8 mouse cellular contexts compared by ENCODE assay signal in the genomic region with DNA sequence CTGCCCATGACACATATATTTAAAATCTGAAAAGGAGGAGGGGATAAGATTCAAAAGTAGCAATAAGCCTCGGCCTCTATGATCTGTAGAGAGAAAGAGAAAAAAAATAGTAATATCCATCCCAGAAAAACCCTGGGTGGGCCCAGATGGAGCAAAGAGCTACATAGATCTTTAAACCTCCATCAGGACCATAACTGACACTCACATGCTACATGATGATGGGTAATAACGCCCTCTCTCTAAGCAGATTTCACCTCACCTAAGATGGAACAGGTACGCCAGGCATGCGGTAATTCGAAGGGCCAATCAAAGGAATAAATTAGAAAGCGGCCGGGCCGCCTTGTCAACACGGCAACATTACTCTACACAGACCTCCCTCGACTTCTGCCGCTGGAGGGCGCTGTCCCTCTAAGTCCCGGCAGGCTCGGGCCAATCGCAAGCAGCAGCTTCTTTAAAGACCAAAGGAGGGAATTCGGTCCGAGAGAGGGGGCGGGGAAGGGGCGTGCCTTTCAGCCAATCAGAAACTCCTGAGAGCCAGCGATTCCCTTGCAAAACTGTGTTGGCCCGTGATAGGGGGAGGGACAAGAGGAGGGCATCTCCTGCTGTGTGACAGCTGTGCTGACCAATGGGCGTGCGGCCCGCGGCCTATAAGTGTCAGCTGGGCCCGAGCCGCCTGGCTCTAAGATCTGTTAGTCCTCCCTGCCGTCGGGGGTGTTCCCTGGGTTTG. TPM values are rescaled to one million over a fixed set of nuclear protein-coding genes. Genes with fewer than 3 reads are reported as not detected.
A peak's percentile ranks its signal among the peaks of the same experiment; 100 is the strongest.
DNase-seq lines count a peak whose midpoint lies in the region; ATAC-seq and TF ChIP-seq lines count a peak whose summit lies in the region.

Gene Tent5b (plus strand): TSS at position 675 of the 727 bp plus-strand sequence.

- peak; percentile 100 for DNase-seq in ES-CJ7 (ENCODE audit: low read depth, low spot score)
- peak; percentile 95 for DNase-seq in cerebellum, adult 11 months
- peak; percentile 98 for DNase-seq in forebrain, embryonic 14.5 days (ENCODE audit: low spot score)
- DNase-seq in heart, postnatal 25 days (ENCODE audit: low spot score) = peak; percentile 97
- peak; percentile 91 to 96 for DNase-seq in layer of hippocampus, adult 18-20 months (ENCODE audit: low spot score in 2 of 2)
- DNase-seq in lung, adult 2 months = peak; percentile 98
- peak; percentile 93 for DNase-seq in thymus, adult 2 months

- no peak within 1 kb of the TSS for H3K9ac ChIP-seq in forebrain, embryonic 14.5 days (ENCODE audit: low read length)

- peak within 1 kb of the TSS; percentile 34 for H3K4me3 ChIP-seq in forebrain, embryonic 14.5 days (ENCODE audit: low read depth, low read length)
- H3K4me3 ChIP-seq in lung, adult 2 months (replicated peaks; ENCODE audit: extremely low read depth, low read depth, low read length) = peak within 1 kb of the TSS; percentile 48
- peak within 1 kb of the TSS; percentile 38 for H3K4me3 ChIP-seq in olfactory bulb, adult 2 months (ENCODE audit: insufficient read depth, low read depth, low read length)
- H3K4me3 ChIP-seq in thymus, adult 2 months (ENCODE audit: control insufficient read depth, insufficient read depth, low read length) = peak within 1 kb of the TSS; percentile 35

- H3K9me3 ChIP-seq in forebrain, embryonic 14.5 days (replicated peaks; ENCODE audit: control insufficient read depth, low read length) = no peaks in the 10 kb centered on the region

- 2% methylated on average over 29 of the region's 29 CpGs for WGBS in forebrain, embryonic 14.5 days
- 4% methylated on average over 29 of the region's 29 CpGs for WGBS in lung, adult 2 months
- 6% methylated on average over 29 of the region's 29 CpGs for WGBS in olfactory bulb, adult 2 months
- 8% methylated on average over 29 of the region's 29 CpGs for WGBS in thymus, adult 2 months

- peak; percentile 71; the same call in 1 of the 2 replicates for TF ChIP-seq POLR2A in lung, adult 2 months (IDR thresholded peaks at IDR 0.05; ENCODE audit: borderline replicate concordance, extremely low read depth, low read depth, low read length)
- TF ChIP-seq POLR2A in olfactory bulb, adult 2 months (IDR thresholded peaks at IDR 0.05; ENCODE audit: insufficient read depth, low read depth, low read length) = no peak
- no peak for TF ChIP-seq POLR2A in thymus, adult 2 months (IDR thresholded peaks at IDR 0.05; ENCODE audit: control insufficient read depth, extremely low read depth, insufficient read depth, low read length, poor library complexity)

- peak; percentile 68 for TF ChIP-seq CTCF in lung, adult 2 months (IDR thresholded peaks at IDR 0.05; ENCODE audit: insufficient read depth, low read length)
- peak; percentile 78 for TF ChIP-seq CTCF in olfactory bulb, adult 2 months (IDR thresholded peaks at IDR 0.05; ENCODE audit: insufficient read depth, low read depth, low read length)
- TF ChIP-seq CTCF in thymus, adult 2 months (IDR thresholded peaks at IDR 0.05; ENCODE audit: borderline replicate concordance, control insufficient read depth, extremely low read depth, insufficient read depth, low read length, poor library complexity) = peak; percentile 89; the same call in 1 of the 2 replicates

- peaks cover 6% of the 10 kb centered on the region for H3K4me1 ChIP-seq in forebrain, embryonic 14.5 days (ENCODE audit: control insufficient read depth, insufficient read depth, low read length)
- H3K4me1 ChIP-seq in lung, adult 2 months (ENCODE audit: control insufficient read depth, insufficient read depth, low read length) = peaks cover 7% of the 10 kb centered on the region
- peaks cover 15% of the 10 kb centered on the region for H3K4me1 ChIP-seq in olfactory bulb, adult 2 months (ENCODE audit: control insufficient read depth, insufficient read depth, low read length)
- H3K4me1 ChIP-seq in thymus, adult 2 months (replicated peaks; ENCODE audit: control insufficient read depth, insufficient read depth, low read length) = peaks cover 11% of the 10 kb centered on the region

- H3K4me2 ChIP-seq in forebrain, embryonic 14.5 days (ENCODE audit: low read length) = peak within 1 kb of the TSS; percentile 48

- peaks cover 29% of the 10 kb centered on the region for H3K27me3 ChIP-seq in forebrain, embryonic 14.5 days (replicated peaks; ENCODE audit: control insufficient read depth, insufficient read depth, low read length)
- H3K27me3 ChIP-seq in thymus, adult 2 months (ENCODE audit: control insufficient read depth, insufficient read depth, low read length) = peaks cover 13% of the 10 kb centered on the region; the same call in 1 of the 2 replicates

- peak; percentile 98 for ATAC-seq in forebrain, embryonic 14.5 days

- no peaks in the 10 kb centered on the region for H3K36me3 ChIP-seq in forebrain, embryonic 14.5 days (ENCODE audit: control insufficient read depth, insufficient read depth, low read length)
- H3K36me3 ChIP-seq in thymus, adult 2 months (ENCODE audit: control insufficient read depth, insufficient read depth, low read length) = no peaks in the 10 kb centered on the region

- H3K27ac ChIP-seq in forebrain, embryonic 14.5 days (ENCODE audit: low read depth, low read length) = no peak within 1 kb of the TSS
- no peak within 1 kb of the TSS for H3K27ac ChIP-seq in olfactory bulb, adult 2 months (ENCODE audit: insufficient read depth, low read depth, low read length)
- H3K27ac ChIP-seq in thymus, adult 2 months (ENCODE audit: control insufficient read depth, insufficient read depth, low read length) = no peak within 1 kb of the TSS

- intact Hi-C loops in heart, postnatal 25 days (cut with DNase I) = loop anchor here (2.0 kb wide), 2 partner anchors 15 to 33 kb away; no protein-coding TSS in a partner anchor

RNA-seq across cellular contexts. Expression of gene Tent5b, which starts in this region (rescaled TPM):
- 0.09 and 0.27 TPM in 2 replicates for polyA plus RNA-seq in forebrain, embryonic 14.5 days (2014; fragmentation: Nextera tagmentation; extraction: Ambion mirVana)
- total RNA-seq in heart, postnatal 25 days (2021) = 1 to 10 TPM; 2.5 to 4.0 TPM
- not detected for total RNA-seq in layer of hippocampus, adult 18-20 months (2021)
- polyA plus RNA-seq in lung, adult 2 months (2012; rRNA removed) = 21.3 and 23.1 TPM in 2 replicates
- polyA plus RNA-seq in olfactory bulb, adult 2 months (2012; ENCODE audit: insufficient read depth, insufficient read length, low replicate concordance, missing spikeins) = not detected in 2 replicates
- 0.40 and 0.86 TPM in 2 replicates for polyA plus RNA-seq in thymus, adult 2 months (2012; rRNA removed)

Comparison
In these comparisons a context has a peak if more than half of its experiments do, and no peak if none do; other contexts are left out.
1. RNA of gene Tent5b (polyA plus RNA-seq): 21.3 to 23.1 TPM in lung, adult 2 months; 0.40 to 0.86 TPM in thymus, adult 2 months, 0.09 to 0.27 TPM in forebrain, embryonic 14.5 days and not detected in olfactory bulb, adult 2 months; every median in the first group is over 10 times any median in the second.
2. Peak in DNase-seq, ATAC-seq, H3K4me3 ChIP-seq and H3K4me2 ChIP-seq in forebrain, embryonic 14.5 days; RNA of the gene not detected or under 1 TPM.
3. Peak in DNase-seq in layer of hippocampus, adult 18-20 months; RNA of the gene not detected or under 1 TPM.
4. Peak in DNase-seq and H3K4me3 ChIP-seq in thymus, adult 2 months; RNA of the gene not detected or under 1 TPM.
5. Peak in every context shown above with its lines, with median percentiles within 50 percentile points of each other: DNase-seq, H3K4me3 ChIP-seq and CTCF ChIP-seq.